Mouse (Mus musculus): ENCODE measurements around the gene Hpse2. TPM values are rescaled to one million over a fixed set of nuclear protein-coding genes. Genes with fewer than 3 reads are reported as not detected.

Hpse2 gene
- polyA plus RNA-seq, 1 experiment from 2014 or later, result 40.4 TPM

- H3K9ac ChIP-seq, result no peak overlapping the region
- no peak overlapping the region for H3K4me2 ChIP-seq
- no peaks in the 10 kb centered on the region for H3K9me3 ChIP-seq
- no peak overlapping the region for H3K27ac ChIP-seq
- WGBS, result 27% methylated on average over 4 of the region's 4 CpGs
- H3K4me1 ChIP-seq, result peaks cover 4% of the 10 kb centered on the region
- H3K4me3 ChIP-seq, result no peak overlapping the region
- no peaks in the 10 kb centered on the region for H3K27me3 ChIP-seq
- no peak for ATAC-seq (ENCODE audit: insufficient number of reproducible peaks, insufficient read depth, low FRiP score, low TSS enrichment, low read depth)
- no peaks in the 10 kb centered on the region for H3K36me3 ChIP-seq
Measured at GRCm38 (mm10) chr19:43027305-43027704, 360.9 kb downstream of the Hpse2 start.

GRCm38 (mm10) chr19:43022611-43023173, 365.5 kb downstream of the Hpse2 start:
- ATAC-seq (ENCODE audit: insufficient number of reproducible peaks, insufficient read depth, low FRiP score, low TSS enrichment, low read depth), result no peak
- Histone ChIP-seq H3K4me1 (peaks cover 4% of the 10 kb centered on the region), H3K9ac (no peak overlapping the region), H3K27ac (no peak overlapping the region; the same call in 1 of the 2 replicates), H3K27me3 (no peaks in the 10 kb centered on the region), H3K4me3 (no peak overlapping the region), H3K36me3 (no peaks in the 10 kb centered on the region), H3K9me3 (no peaks in the 10 kb centered on the region), H3K4me2 (no peak overlapping the region)
- WGBS, result 71% methylated on average over 3 of the region's 3 CpGs

- peaks cover 4% of the 10 kb centered on the region for H3K4me1 ChIP-seq
- no peaks in the 10 kb centered on the region for H3K9me3 ChIP-seq
- 86% methylated on average over 5 of the region's 5 CpGs for WGBS
- H3K27ac ChIP-seq, result no peak overlapping the region
- ATAC-seq (ENCODE audit: insufficient number of reproducible peaks, insufficient read depth, low FRiP score, low TSS enrichment, low read depth), result no peak
- H3K27me3 ChIP-seq, result no peaks in the 10 kb centered on the region
- no peak overlapping the region for H3K9ac ChIP-seq
- no peaks in the 10 kb centered on the region for H3K36me3 ChIP-seq
- H3K4me3 ChIP-seq, result no peak overlapping the region
- no peak overlapping the region for H3K4me2 ChIP-seq
Measured at GRCm38 (mm10) chr19:43018792-43019191, 369.4 kb downstream of the Hpse2 start.

- no peaks in the 10 kb centered on the region for H3K27me3 ChIP-seq
- H3K36me3 ChIP-seq, result no peaks in the 10 kb centered on the region
- no peak for ATAC-seq (ENCODE audit: insufficient number of reproducible peaks, insufficient read depth, low FRiP score, low TSS enrichment, low read depth)
- H3K4me3 ChIP-seq, result no peak overlapping the region
- H3K9me3 ChIP-seq, result no peaks in the 10 kb centered on the region
- no peak overlapping the region for H3K9ac ChIP-seq
- H3K4me2 ChIP-seq, result no peak overlapping the region
- no peaks in the 10 kb centered on the region for H3K4me1 ChIP-seq
- no peak overlapping the region for H3K27ac ChIP-seq
- WGBS, result 85% methylated on average over 4 of the region's 4 CpGs
Measured at GRCm38 (mm10) chr19:42996406-42996805, 391.7 kb downstream of the Hpse2 start.

- ATAC-seq (ENCODE audit: insufficient number of reproducible peaks, insufficient read depth, low FRiP score, low TSS enrichment, low read depth), result no peak
- Histone ChIP-seq H3K4me3 (no peak overlapping the region), H3K4me2 (no peak overlapping the region), H3K27me3 (no peaks in the 10 kb centered on the region), H3K9ac (no peak overlapping the region), H3K9me3 (peaks cover 2% of the 10 kb centered on the region; the same call in 1 of the 2 replicates), H3K4me1 (0 out of 2 replicates have a peak, but pooled peaks cover 8% of the 10 kb centered on the region), H3K27ac (no peak overlapping the region), H3K36me3 (no peaks in the 10 kb centered on the region)
- WGBS, result 84% methylated on average over 5 of the region's 5 CpGs
Measured at GRCm38 (mm10) chr19:42988833-42989232, 399.3 kb downstream of the Hpse2 start.

- Histone ChIP-seq H3K4me3 (no peak overlapping the region), H3K4me2 (no peak overlapping the region), H3K36me3 (no peaks in the 10 kb centered on the region), H3K27ac (peak overlapping the region; percentile 39; the same call in 1 of the 2 replicates), H3K4me1 (0 out of 2 replicates have a peak, but pooled peaks cover 8% of the 10 kb centered on the region), H3K9me3 (peaks cover 2% of the 10 kb centered on the region; the same call in 1 of the 2 replicates), H3K27me3 (no peaks in the 10 kb centered on the region), H3K9ac (no peak overlapping the region)
- WGBS, result 70% methylated on average over 1 of the region's 1 CpGs
- no peak for ATAC-seq (ENCODE audit: insufficient number of reproducible peaks, insufficient read depth, low FRiP score, low TSS enrichment, low read depth)
Measured at GRCm38 (mm10) chr19:42986315-42986701, 401.8 kb downstream of the Hpse2 start.

- peak overlapping the region; percentile 39; the same call in 1 of the 2 replicates for H3K27ac ChIP-seq
- no peak overlapping the region for H3K9ac ChIP-seq
- no peak overlapping the region for H3K4me3 ChIP-seq
- ATAC-seq (ENCODE audit: insufficient number of reproducible peaks, insufficient read depth, low FRiP score, low TSS enrichment, low read depth), result no peak
- H3K4me1 ChIP-seq, result 0 out of 2 replicates have a peak, but pooled peaks cover 8% of the 10 kb centered on the region
- H3K36me3 ChIP-seq, result no peaks in the 10 kb centered on the region
- WGBS, result 44% methylated on average over 4 of the region's 4 CpGs
- no peak overlapping the region for H3K4me2 ChIP-seq
- H3K27me3 ChIP-seq, result no peaks in the 10 kb centered on the region
- H3K9me3 ChIP-seq, result peaks cover 2% of the 10 kb centered on the region; the same call in 1 of the 2 replicates
Measured at GRCm38 (mm10) chr19:42985372-42986314, 402.5 kb downstream of the Hpse2 start.

- WGBS, result 72% methylated on average over 3 of the region's 3 CpGs
- no peak for ATAC-seq (ENCODE audit: insufficient number of reproducible peaks, insufficient read depth, low FRiP score, low TSS enrichment, low read depth)
- 0 out of 2 replicates have a peak, but pooled peaks cover 8% of the 10 kb centered on the region for H3K4me1 ChIP-seq
- no peak overlapping the region for H3K4me2 ChIP-seq
- H3K36me3 ChIP-seq, result no peaks in the 10 kb centered on the region
- peaks cover 2% of the 10 kb centered on the region; the same call in 1 of the 2 replicates for H3K9me3 ChIP-seq
- H3K27ac ChIP-seq, result no peak overlapping the region
- H3K4me3 ChIP-seq, result no peak overlapping the region
- H3K9ac ChIP-seq, result no peak overlapping the region
- H3K27me3 ChIP-seq, result no peaks in the 10 kb centered on the region
Measured at GRCm38 (mm10) chr19:42980537-42980936, 407.6 kb downstream of the Hpse2 start.

GRCm38 (mm10) chr19:42977938-42978337, 410.2 kb downstream of the Hpse2 start:
- no peaks in the 10 kb centered on the region for H3K9me3 ChIP-seq
- WGBS, result 78% methylated on average over 2 of the region's 2 CpGs
- no peaks in the 10 kb centered on the region for H3K27me3 ChIP-seq
- H3K4me1 ChIP-seq, result peaks cover 9% of the 10 kb centered on the region; the same call in 1 of the 2 replicates
- no peak overlapping the region for H3K9ac ChIP-seq
- H3K4me3 ChIP-seq, result no peak overlapping the region
- no peaks in the 10 kb centered on the region for H3K36me3 ChIP-seq
- H3K4me2 ChIP-seq, result no peak overlapping the region
- ATAC-seq (ENCODE audit: insufficient number of reproducible peaks, insufficient read depth, low FRiP score, low TSS enrichment, low read depth), result no peak
- no peak overlapping the region for H3K27ac ChIP-seq

GRCm38 (mm10) chr19:42973740-42974139, 414.4 kb downstream of the Hpse2 start:
- no peak overlapping the region for H3K9ac ChIP-seq
- no peak overlapping the region for H3K4me3 ChIP-seq
- H3K4me1 ChIP-seq, result peaks cover 9% of the 10 kb centered on the region; the same call in 1 of the 2 replicates
- no peaks in the 10 kb centered on the region for H3K9me3 ChIP-seq
- no peak for ATAC-seq (ENCODE audit: insufficient number of reproducible peaks, insufficient read depth, low FRiP score, low TSS enrichment, low read depth)
- H3K4me2 ChIP-seq, result no peak overlapping the region
- H3K27ac ChIP-seq, result peak overlapping the region; percentile 28; the same call in 1 of the 2 replicates
- H3K27me3 ChIP-seq, result no peaks in the 10 kb centered on the region
- H3K36me3 ChIP-seq, result no peaks in the 10 kb centered on the region
- WGBS, result 62% methylated on average over 5 of the region's 5 CpGs

- Histone ChIP-seq H3K27ac (no peak overlapping the region), H3K36me3 (no peaks in the 10 kb centered on the region), H3K4me2 (no peak overlapping the region), H3K27me3 (no peaks in the 10 kb centered on the region), H3K4me3 (no peak overlapping the region), H3K9me3 (no peaks in the 10 kb centered on the region), H3K4me1 (no peaks in the 10 kb centered on the region), H3K9ac (no peak overlapping the region)
- 93% methylated on average over 1 of the region's 1 CpGs for WGBS
- no peak for ATAC-seq (ENCODE audit: insufficient number of reproducible peaks, insufficient read depth, low FRiP score, low TSS enrichment, low read depth)
Measured at GRCm38 (mm10) chr19:42965171-42965570, 423.0 kb downstream of the Hpse2 start.

Measured in embryonic facial prominence, embryonic 13.5 days (tissue).